Mouse (Mus musculus): ENCODE data around the gene Txndc17. TPM values are rescaled to one million over a fixed set of nuclear protein-coding genes. Genes with fewer than 3 reads are reported as not detected.

Txndc17 gene
- polyA plus RNA-seq, 1 experiment from 2014 or later, result 143 TPM

DNA sequence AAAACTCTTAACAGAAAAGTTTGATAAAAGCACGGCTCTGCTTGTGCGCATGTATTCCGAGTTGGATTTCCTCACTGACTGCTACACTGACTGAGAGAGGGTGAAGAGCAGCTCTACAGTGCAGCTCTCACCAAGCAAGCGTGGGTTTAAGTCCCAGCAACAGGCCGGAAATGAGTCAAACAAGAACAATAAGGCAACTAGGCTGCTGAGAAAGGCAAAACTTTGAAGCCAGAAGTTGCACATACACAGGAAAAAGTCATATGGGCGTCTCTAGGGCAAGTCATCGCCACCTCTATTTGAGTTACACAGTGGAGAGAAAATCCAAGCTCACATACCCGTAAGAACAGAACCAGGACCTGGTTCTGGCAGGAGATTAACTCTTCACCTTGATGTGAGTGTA lies 10.8 kb upstream of the Txndc17 start:
- H3K27ac ChIP-seq, result no peak overlapping the region
- ATAC-seq (ENCODE audit: low FRiP score), result no peak
- peaks cover 49% of the 10 kb centered on the region for H3K36me3 ChIP-seq (replicated peaks)
- H3K9ac ChIP-seq, result no peak overlapping the region
- H3K9me3 ChIP-seq, result no peaks in the 10 kb centered on the region
- H3K27me3 ChIP-seq, result no peaks in the 10 kb centered on the region
- 89% methylated on average over 8 of the region's 8 CpGs for WGBS
- H3K4me1 ChIP-seq, result no peaks in the 10 kb centered on the region
- no peak overlapping the region for H3K4me3 ChIP-seq (replicated peaks)
- no peak overlapping the region for H3K4me2 ChIP-seq

- Histone ChIP-seq H3K36me3 (replicated peaks) (peaks cover 17% of the 10 kb centered on the region), H3K9ac (no peak overlapping the region), H3K27ac (no peak overlapping the region), H3K4me3 (replicated peaks) (no peak overlapping the region), H3K4me2 (no peak overlapping the region), H3K27me3 (no peaks in the 10 kb centered on the region), H3K9me3 (no peaks in the 10 kb centered on the region), H3K4me1 (peaks cover 42% of the 10 kb centered on the region)
- 59% methylated on average over 1 of the region's 1 CpGs for WGBS
- no peak for ATAC-seq (ENCODE audit: low FRiP score)
These were observed 3.9 kb upstream of the Txndc17 start for GRCm38 (mm10) chr11:72203440-72203839.

- 90% methylated on average over 6 of the region's 6 CpGs for WGBS
- Histone ChIP-seq H3K36me3 (replicated peaks) (peaks cover 19% of the 10 kb centered on the region), H3K4me3 (replicated peaks) (peak overlapping the region; percentile 87; the same call in 1 of the 2 replicates), H3K9ac (peak overlapping the region; percentile 88; the same call in 1 of the 2 replicates), H3K27me3 (no peaks in the 10 kb centered on the region), H3K9me3 (no peaks in the 10 kb centered on the region), H3K27ac (no peak overlapping the region), H3K4me2 (no peak overlapping the region), H3K4me1 (peaks cover 42% of the 10 kb centered on the region)
- no peak for ATAC-seq (ENCODE audit: low FRiP score)
These were observed 2.1 kb upstream of the Txndc17 start for GRCm38 (mm10) chr11:72205256-72205655.

DNA sequence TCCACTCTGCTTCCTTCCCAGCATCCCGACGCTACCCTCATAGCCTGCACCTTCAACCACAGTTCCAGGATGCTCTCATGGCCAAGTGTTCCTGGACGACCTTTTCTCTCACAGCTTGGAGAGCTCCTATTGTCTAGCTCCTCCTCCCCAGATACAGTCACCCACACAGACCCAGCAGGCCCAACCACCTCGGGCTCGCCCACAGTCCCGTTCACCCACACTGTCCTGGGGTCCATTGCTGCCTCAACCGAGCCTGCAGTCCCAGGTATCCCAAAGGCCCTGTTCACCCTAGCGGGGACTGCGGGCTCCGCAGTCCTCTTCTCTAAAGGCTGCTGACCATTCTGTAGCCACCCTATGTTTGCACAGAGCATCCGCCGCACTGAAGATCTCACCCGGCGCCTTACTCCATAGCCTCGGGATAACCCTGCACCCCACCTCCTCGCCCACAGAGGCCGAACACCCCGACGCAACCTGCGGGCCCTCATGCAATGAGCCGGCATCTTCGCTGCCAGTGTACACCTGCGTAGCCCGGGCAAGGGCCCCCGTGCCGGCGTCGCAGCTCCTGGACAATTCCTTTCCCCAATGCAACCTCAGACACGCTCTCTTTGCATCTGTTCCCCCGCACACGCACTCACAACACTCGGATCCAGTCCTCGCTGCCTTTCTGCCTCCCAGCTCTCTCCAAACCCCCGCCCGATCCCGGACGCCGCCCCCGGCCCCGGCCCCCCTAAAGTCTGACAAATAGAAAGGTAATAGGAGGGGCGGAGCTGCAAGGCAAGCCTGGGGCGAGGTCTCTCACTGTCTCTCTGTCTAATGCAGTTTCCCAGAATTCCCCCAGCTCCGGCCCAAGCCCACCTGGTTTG lies 775 bp upstream of the Txndc17 start, which contains the start of gene Gm43951:
Gene Gm43951 (minus strand): TSS at position 500 of the 863 bp plus-strand sequence.
- H3K4me2 ChIP-seq, result peak within 1 kb of the TSS; percentile 94
- H3K9ac ChIP-seq, result peak within 1 kb of the TSS; percentile 88
- peak within 1 kb of the TSS; percentile 87 for H3K4me3 ChIP-seq (replicated peaks)
- H3K36me3 ChIP-seq (replicated peaks), result peaks cover 24% of the 10 kb centered on the region
- peak within 1 kb of the TSS; percentile 71 for H3K27ac ChIP-seq
- H3K4me1 ChIP-seq, result peaks cover 42% of the 10 kb centered on the region
- peak; percentile 50 for ATAC-seq (ENCODE audit: low FRiP score)
- 1% methylated on average over 43 of the region's 43 CpGs for WGBS
- H3K27me3 ChIP-seq, result no peaks in the 10 kb centered on the region
- H3K9me3 ChIP-seq, result no peaks in the 10 kb centered on the region

- Histone ChIP-seq H3K9me3 (no peaks in the 10 kb centered on the region), H3K4me3 (replicated peaks) (peak overlapping the region; percentile 87), H3K4me2 (peak overlapping the region; percentile 94), H3K27me3 (no peaks in the 10 kb centered on the region), H3K36me3 (replicated peaks) (peaks cover 32% of the 10 kb centered on the region), H3K27ac (peak overlapping the region; percentile 27; the same call in 1 of the 2 replicates), H3K9ac (peak overlapping the region; percentile 88), H3K4me1 (peaks cover 41% of the 10 kb centered on the region)
- 24% methylated on average over 17 of the region's 17 CpGs for WGBS
- ATAC-seq (ENCODE audit: low FRiP score), result no peak
These were observed 559 bp downstream of the Txndc17 start for GRCm38 (mm10) chr11:72207834-72208377.

GRCm38 (mm10) chr11:72214591-72215409 lies 7.5 kb downstream of the Txndc17 start:
- Histone ChIP-seq H3K36me3 (replicated peaks) (peaks cover 28% of the 10 kb centered on the region), H3K9me3 (no peaks in the 10 kb centered on the region), H3K9ac (peak overlapping the region; percentile 77), H3K4me3 (replicated peaks) (peak overlapping the region; percentile 83), H3K4me1 (peaks cover 22% of the 10 kb centered on the region), H3K27ac (peak overlapping the region; percentile 59; the same call in 1 of the 2 replicates), H3K27me3 (no peaks in the 10 kb centered on the region), H3K4me2 (peak overlapping the region; percentile 95)
- peak; percentile 97 for ATAC-seq (ENCODE audit: low FRiP score)
- WGBS, result under 1% methylated on average over 51 of the region's 51 CpGs

DNA sequence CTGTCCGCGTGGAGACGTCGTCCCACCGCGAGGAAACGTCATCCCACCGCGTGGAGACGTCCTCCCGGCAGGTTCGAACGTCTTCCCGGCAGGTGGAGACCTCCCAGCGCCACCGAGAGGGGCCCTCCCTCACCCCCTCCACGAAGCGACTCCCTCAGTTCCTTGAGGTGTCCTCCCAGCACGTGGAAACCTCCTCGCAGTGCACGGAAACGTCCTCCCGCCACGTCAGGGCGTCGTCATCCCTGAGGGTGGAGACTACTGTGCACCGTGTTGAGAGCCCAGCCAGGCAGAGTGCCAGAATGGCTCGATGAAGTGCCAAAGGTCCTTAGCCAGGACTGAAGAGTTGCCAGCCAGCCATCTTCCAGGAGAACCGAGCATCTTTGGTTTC lies 8.1 kb downstream of the Txndc17 start, which contains the start of gene Med31:
Gene Med31 (minus strand): TSS at position 183 of the 388 bp plus-strand sequence.
- ATAC-seq (ENCODE audit: low FRiP score), result peak; percentile 70
- Histone ChIP-seq H3K9me3 (no peaks in the 10 kb centered on the region), H3K27me3 (no peaks in the 10 kb centered on the region), H3K36me3 (replicated peaks) (peaks cover 22% of the 10 kb centered on the region), H3K4me2 (peak within 1 kb of the TSS; percentile 95), H3K4me3 (replicated peaks) (peak within 1 kb of the TSS; percentile 83), H3K27ac (peak within 1 kb of the TSS; percentile 59; the same call in 1 of the 2 replicates), H3K4me1 (peaks cover 22% of the 10 kb centered on the region), H3K9ac (peak within 1 kb of the TSS; percentile 77)
- WGBS, result 4% methylated on average over 29 of the region's 29 CpGs

- Histone ChIP-seq H3K9ac (no peak overlapping the region), H3K4me3 (replicated peaks) (no peak overlapping the region), H3K4me2 (0 out of 2 replicates have a peak overlapping the region, but pooled peaks have one; percentile 4), H3K36me3 (replicated peaks) (peaks cover 6% of the 10 kb centered on the region; the same call in 1 of the 2 replicates), H3K27ac (no peak overlapping the region), H3K9me3 (no peaks in the 10 kb centered on the region), H3K4me1 (peaks cover 22% of the 10 kb centered on the region), H3K27me3 (no peaks in the 10 kb centered on the region)
- WGBS, result 86% methylated on average over 5 of the region's 5 CpGs
- ATAC-seq (ENCODE audit: low FRiP score), result no peak
These were observed 9.8 kb downstream of the Txndc17 start for GRCm38 (mm10) chr11:72217116-72217515.

DNA sequence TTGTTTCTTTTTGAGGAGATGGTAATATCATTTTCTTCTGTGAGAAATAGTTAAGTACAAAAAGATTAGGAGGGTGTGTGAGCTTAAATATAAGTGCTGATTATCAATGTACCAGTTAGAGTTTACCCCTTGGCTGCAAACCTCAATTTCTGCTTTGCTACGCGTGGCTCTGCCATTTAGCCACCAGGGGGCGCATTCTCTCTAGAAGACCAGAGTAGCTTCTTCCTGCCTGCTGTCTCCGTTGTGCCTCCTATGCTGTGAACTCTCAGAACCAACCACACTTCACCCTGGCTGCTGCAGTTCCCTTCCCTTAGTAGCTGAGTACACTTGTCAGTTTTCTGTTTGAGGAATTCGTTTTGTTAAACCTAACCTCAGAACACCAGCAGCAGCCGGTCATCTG lies 13.9 kb downstream of the Txndc17 start:
- Histone ChIP-seq H3K9ac (no peak overlapping the region), H3K27ac (no peak overlapping the region), H3K4me3 (replicated peaks) (no peak overlapping the region), H3K4me2 (no peak overlapping the region), H3K36me3 (replicated peaks) (no peaks in the 10 kb centered on the region), H3K27me3 (no peaks in the 10 kb centered on the region), H3K9me3 (no peaks in the 10 kb centered on the region), H3K4me1 (peaks cover 14% of the 10 kb centered on the region)
- 15% methylated on average over 6 of the region's 6 CpGs for WGBS
- ATAC-seq (ENCODE audit: low FRiP score), result no peak

GRCm38 (mm10) chr11:72223414-72223813 lies 16.1 kb downstream of the Txndc17 start:
- Histone ChIP-seq H3K4me3 (replicated peaks) (no peak overlapping the region), H3K27ac (no peak overlapping the region), H3K9me3 (no peaks in the 10 kb centered on the region), H3K27me3 (peaks cover 3% of the 10 kb centered on the region; the same call in 1 of the 2 replicates), H3K4me2 (no peak overlapping the region), H3K36me3 (replicated peaks) (no peaks in the 10 kb centered on the region), H3K4me1 (peaks cover 12% of the 10 kb centered on the region), H3K9ac (no peak overlapping the region)
- ATAC-seq (ENCODE audit: low FRiP score), result no peak
- 81% methylated on average over 4 of the region's 4 CpGs for WGBS

DNA sequence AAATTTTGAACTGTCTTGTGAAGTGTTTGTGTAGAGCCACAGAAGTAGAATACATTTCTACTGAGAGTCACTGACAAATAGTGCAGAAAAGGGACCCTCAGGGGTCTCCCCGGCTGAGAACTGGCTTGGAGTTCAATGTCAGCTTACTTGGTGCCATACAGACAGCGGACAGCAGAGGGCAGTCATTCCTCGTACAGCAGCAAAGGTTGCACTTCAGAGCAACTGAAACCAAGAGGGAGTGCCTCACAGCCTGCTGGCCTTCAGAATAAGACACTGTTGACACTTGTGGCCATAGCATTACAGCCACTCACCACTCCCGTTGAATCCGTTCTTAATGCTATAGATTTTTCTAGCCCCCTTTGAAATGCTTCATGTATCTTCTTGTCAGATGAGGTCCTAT lies 17.5 kb downstream of the Txndc17 start:
- Histone ChIP-seq H3K9me3 (no peaks in the 10 kb centered on the region), H3K9ac (no peak overlapping the region), H3K27ac (no peak overlapping the region), H3K27me3 (peaks cover 6% of the 10 kb centered on the region; the same call in 1 of the 2 replicates), H3K36me3 (replicated peaks) (no peaks in the 10 kb centered on the region), H3K4me2 (no peak overlapping the region), H3K4me1 (peaks cover 12% of the 10 kb centered on the region), H3K4me3 (replicated peaks) (no peak overlapping the region)
- peak; percentile 33; the same call in 1 of the 2 replicates for ATAC-seq (ENCODE audit: low FRiP score)
- 32% methylated on average over 5 of the region's 5 CpGs for WGBS
